Mouse (Mus musculus): ENCODE results near the gene Bmper.

Bmper gene

GRCm38 (mm10) chr9:23235368-23236002 is 12.6 kb downstream of the Bmper start:
- no peak for DNase-seq (ENCODE audit: low spot score)

DNA sequence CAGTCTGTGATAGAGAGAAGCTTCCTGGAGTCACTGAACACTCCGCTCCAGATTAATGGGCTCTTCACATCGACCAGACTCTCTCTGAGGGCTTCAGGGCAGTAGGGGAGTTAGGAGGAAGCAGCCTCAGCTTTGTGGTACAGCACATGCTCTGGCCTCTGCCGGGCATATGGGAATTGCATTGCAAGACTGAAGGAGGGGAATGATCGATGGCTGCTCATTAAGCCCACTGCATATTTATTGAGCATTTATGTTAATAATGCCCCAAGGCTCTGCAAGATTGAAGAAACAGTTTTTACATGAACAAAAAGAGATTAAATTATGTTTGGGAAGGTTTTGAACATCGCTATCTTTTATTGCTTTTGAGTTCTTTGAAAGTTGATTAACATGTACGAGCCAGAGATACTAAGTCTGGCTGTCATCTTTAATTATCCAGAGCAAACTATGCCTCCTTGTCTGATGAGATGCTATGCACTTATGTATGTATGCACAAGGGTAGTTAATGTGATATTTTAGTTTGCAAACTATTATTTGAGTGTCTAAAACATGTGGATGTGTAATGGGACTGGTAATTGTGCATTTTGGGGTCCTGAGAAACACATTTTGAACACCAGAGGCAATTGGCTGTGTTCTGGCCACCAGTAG is 13.9 kb downstream of the Bmper start:
- no peak for DNase-seq (ENCODE audit: low spot score)

GRCm38 (mm10) chr9:23239011-23239410 is 16.1 kb downstream of the Bmper start:
- DNase-seq (ENCODE audit: low spot score): no peak

GRCm38 (mm10) chr9:23242911-23243310 is 20.0 kb downstream of the Bmper start:
- no peak for DNase-seq (ENCODE audit: low spot score)

DNA sequence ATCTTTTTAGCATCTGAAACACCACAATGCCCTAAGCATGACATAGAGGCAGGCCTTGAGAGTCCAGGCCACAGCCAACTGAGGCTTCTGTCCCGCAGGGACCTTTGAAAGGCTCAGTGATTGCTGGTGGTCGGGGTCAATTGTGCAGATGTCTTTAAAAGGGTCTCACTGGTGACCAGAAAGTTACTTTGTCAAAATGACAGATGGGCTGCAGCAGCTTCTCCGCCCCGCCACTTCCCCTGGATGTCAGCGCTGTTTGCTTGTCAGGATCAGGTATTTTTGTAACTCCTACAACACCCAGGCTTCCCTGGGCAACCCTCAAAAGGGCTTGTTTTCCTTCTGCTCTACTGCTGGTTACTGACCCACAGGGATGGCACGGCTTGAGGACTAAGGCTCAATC is 21.0 kb downstream of the Bmper start:
- DNase-seq (ENCODE audit: low spot score): no peak

DNA sequence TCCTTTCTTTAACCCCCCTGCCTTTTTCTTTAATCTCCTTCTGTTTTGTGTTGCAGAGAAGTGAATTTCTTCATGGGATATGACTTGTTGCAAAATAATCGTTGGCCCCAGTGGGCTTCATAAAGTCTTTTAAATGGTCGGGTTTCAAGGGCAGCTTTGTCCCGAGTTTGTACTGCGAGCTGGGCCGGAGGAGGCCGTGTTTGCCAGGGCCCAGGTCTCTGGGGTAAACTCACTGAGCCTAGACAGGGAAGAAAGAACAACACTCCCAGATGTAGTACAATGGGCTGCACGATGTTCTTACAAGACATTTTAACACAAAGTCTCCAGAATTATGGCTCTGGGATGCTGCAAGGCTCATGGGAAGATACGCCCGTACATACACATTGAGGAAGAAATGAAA is 23.5 kb downstream of the Bmper start:
- DNase-seq (ENCODE audit: low spot score): no peak

DNA sequence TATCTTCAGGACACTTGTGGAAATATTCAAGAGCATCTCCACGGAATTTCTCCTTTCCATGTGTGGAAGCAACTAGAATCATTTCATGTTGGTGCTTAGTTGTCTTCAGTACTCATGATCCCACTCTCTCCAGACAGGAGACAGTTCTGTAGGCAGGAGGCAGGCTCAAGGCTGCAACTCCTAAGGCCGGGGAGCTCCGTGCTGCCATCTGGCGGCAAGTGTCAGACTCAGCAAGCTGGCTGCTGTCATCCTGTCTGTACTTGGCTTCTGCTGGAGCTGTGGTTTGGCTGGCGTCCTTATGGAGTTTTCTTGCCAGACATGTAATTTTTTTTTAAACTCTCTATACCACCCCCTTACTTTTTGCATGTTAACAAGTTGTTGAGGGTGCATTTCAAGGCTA is 27.1 kb downstream of the Bmper start:
- peak; percentile 74 for DNase-seq (ENCODE audit: low spot score)

DNA sequence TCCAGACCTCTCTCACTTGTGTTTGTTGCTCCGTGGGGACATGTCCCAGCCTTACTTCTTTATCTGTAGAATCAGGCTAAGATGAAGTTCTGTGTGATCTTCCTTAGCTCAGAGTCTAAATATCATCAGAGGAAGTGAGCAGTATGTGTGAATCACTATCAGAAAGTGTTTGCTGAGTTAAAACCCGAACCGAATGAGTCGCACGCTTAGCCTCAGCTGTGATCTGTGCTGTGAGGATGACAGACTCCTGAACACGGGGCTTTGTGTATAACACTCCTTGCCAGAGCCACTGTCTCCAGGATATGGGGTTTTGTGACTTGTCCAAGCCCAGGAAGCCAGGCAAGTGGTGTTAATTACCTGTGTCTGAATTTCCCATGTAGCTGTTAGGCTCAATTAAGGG is 28.1 kb downstream of the Bmper start:
- DNase-seq (ENCODE audit: low spot score): no peak

DNA sequence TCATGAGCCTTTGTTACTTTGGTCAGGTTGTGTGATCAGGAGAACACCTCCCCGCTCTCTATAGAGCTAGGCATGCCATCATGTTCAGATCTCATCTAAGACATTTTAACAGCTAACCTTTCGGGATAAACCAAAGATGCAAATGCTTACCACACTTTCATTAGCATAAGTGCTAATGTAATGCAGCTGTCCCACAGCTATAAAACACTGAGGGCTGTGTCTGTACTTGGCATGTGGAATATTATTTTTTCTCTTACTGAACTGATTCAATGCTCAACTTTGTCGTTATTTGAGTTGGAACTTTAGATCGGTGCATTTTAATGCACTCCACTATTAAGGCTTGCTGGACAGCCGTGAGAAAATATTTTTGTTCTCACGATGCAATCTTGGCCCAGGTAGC is 30.7 kb downstream of the Bmper start:
- no peak for DNase-seq (ENCODE audit: low spot score)

DNA sequence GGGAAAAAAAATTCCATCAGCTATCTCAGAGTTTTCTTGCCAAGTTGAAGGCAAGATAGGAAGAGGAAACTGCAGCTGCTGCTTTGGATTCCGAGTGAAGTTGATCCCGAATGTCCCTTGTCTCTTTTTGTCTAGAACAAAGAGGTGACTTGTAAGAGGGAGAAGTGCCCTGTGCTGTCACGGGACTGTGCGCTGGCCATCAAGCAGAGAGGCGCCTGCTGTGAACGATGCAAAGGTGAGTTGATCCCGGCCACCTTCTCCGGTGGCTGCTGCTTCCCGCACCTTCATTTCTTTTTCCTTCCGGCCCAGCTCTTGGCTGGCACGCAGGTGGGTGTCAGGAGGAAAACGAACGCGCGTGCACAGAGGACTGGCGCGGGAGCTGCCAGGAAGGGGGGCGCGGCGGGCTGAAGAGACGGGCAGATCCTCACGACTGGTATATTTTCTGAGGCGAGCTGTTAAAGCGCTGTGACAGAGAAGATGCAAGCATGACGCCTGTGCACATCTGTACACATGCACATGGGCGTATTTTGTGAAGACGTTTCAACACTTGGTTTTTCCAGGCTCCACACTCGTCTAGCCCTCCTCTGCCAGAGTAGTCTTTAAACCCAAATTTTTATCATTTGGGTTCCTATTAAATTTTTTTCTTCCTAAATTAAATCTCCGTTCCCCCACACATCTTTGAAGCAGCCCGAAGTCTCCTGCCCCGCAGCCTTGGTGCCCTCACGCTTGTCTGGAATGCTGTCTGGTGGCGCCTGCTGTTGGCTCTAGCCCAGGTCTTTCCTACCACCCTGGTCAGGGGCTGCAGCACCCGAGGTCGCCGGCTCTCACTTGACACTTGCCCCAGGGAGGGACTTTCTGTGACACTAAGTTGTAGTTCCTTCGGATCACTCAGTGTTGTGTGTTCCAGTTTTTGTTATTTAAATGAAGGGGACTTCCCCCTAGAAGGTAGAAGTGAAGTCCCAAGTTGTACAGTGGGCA is 31.6 kb downstream of the Bmper start:
- DNase-seq (ENCODE audit: low spot score): no peak

DNA sequence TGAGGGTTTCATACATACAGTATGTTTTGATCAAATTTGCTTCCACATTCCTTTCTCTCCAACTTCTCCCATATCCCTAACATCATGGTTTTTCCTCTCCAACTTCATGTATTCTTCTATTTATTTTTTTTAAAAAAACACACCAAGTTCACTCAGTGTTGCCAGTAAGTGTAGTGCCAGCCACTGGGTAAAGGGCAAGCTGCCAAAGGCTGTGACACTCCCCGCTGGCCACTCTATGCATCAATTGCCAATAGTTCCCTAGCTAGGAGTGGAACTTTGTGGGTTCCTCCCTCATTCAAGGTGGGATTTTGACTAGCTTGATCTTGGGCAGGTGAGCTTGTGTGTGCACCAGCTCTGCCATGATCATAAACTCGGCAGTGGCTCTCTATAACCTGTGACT is 33.0 kb downstream of the Bmper start:
- DNase-seq (ENCODE audit: low spot score): no peak

GRCm38 (mm10) chr9:23256576-23256975 is 33.7 kb downstream of the Bmper start:
- DNase-seq (ENCODE audit: low spot score): no peak

DNA sequence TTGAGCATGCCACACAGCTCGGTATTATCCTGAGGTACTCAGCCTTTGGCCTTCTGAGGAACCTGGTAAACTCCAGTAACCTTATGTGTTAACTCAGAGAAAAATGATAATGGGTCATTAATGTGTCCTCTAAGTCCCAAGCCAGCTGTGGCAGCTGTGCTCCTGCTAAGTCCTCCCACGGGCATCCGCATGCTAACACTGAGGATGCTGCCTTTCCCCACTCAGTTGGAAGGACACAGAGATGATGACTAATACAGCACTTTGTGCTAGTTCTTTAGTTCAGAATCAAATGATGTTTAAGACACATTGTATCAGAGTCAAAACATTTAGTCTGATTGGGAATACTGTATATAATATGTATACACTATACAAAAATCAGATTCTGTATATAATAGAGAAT is 39.0 kb downstream of the Bmper start:
- no peak for DNase-seq (ENCODE audit: low spot score)

DNA sequence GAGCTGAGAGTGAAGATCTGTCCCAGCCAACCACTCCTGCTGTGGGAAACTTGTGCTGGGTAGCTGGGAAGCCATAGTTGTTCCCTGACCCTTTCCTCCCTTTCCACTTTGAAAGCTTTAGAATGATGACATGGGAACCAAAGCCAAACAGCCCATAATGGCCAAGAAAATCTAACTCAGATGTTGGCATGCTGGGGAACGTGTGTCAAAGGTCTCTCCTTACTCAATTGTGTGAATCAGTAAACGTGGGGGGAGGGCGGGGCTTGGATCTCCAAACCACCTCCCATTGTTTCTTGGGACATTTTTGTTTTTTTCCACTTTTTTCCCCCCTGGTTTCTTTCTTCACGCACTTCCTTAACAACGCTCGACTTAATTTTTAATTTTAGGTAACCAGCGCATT is 40.0 kb downstream of the Bmper start:
- DNase-seq (ENCODE audit: low spot score): no peak

DNA sequence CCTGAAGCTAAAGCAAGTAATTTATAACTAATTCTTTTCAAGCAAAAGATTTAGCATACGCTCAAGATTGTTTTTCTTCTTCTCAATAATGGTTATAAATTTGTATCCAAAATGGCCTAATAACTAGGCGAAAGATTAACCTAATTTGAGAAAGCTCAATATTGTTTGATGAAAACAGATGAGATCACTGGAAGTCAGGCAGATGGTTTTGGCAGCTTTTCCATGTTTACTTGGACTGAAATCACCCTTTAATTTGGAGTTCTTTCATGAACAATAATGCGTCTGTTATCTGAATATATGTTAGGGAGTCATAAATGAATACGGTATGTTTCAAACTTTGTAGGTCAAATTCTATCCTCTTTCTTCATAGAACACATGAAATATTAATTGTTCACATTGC is 41.6 kb downstream of the Bmper start:
- DNase-seq (ENCODE audit: low spot score): no peak

DNA sequence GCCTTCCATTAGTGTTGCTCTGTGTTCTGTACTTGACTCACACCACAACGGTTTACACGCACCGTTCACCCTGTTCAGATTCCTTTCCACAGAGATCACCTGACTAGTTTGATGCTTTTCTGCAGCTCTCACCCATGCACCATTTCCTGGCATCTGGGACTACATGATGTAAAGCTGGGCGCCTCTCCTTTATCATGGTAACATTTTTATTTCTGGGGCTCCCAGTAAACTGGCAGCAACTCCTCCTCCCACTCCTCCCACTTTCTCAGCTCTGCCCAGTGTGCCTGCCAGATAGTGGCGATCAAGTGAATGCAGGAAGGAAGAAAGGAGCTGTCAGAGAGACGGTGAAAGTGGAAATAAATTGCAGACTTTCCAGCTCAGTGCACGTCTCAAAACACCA is 45.7 kb downstream of the Bmper start:
- DNase-seq (ENCODE audit: low spot score): no peak

- DNase-seq (ENCODE audit: low spot score): no peak
These were observed 46.2 kb downstream of the Bmper start for GRCm38 (mm10) chr9:23269087-23269486.

DNA sequence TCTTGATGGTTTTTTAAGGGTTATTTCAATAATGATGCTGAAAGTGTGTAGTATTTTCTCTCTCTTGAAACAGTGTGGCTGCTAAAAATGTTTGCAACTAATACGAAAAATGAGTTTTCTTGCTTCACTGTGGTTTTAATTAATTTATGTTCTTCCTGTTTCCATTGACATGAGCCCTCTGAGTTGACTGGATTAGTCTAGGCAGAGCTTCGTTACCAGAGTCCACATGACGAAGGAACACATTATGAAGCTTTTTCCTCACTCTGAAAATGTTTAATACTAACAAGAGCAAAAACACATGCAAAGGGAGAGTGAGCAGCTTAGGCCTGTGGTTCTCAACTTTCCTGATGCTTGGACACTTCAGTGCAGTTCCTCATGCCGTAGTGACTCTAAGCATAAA is 53.4 kb downstream of the Bmper start:
- no peak for DNase-seq (ENCODE audit: low spot score)

DNA sequence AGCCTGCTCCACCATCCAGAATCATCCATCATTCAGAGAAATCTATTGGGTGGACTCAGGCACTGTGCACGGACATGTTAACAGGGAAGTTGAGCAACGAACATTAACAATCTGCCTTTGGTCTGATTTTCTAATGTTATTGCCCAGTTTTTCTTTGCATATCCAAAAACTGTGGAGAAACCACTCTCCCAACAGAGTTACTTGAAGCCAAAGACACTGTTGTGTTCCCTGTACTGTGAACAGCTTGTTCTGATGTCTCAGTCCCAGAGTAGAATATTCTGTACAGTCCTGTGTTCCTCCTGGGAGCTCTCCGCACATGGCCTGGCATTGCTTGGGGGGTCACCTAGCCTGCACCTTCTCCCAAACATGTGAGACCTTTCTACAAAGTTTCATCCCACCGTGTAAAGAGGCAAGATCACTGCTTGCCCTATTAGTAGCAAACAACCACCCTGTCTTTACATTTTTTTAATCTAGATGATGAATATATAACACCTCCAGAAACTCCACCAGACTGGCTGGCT is 62.1 kb downstream of the Bmper start:
- DNase-seq (ENCODE audit: low spot score): no peak

DNA sequence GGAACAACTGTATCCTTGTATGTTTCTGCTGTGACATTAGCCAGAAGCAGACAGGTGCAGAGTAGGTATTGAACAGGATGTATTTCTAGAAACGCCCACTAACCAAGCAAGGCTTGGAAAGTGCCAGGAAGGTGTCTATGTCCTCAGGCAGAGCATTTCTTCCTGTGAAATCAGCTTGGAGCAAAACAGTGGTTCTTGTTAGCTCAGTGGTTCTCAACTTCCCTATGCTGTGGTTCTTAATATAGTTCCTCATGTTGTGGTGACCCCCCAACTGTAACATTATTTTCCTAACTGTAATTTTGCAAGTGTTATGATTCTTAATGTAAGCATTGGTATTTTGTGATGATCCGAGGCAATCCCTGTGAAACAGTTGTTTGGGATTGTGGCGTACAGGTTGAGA is 70.7 kb downstream of the Bmper start:
- DNase-seq (ENCODE audit: low spot score): no peak

GRCm38 (mm10) chr9:23295569-23295968 is 72.7 kb downstream of the Bmper start:
- DNase-seq (ENCODE audit: low spot score): no peak

GRCm38 (mm10) chr9:23297491-23298170 is 74.8 kb downstream of the Bmper start:
- no peak for DNase-seq (ENCODE audit: low spot score)
